Mouse (Mus musculus) liver, adult 10 weeks (tissue): ENCODE measurements around the gene Arhgap15. TPM values are rescaled to one million over a fixed set of nuclear protein-coding genes. Genes with fewer than 3 reads are reported as not detected.

Experiments used
- polyA plus RNA-seq: library from polyadenylated mRNA; stranded (reverse); fragments of 350-450 nt; fragmentation: Illumina TruSeq; extraction: RNeasy Lipid Tissue Mini Kit (QIAGEN cat#74804); gene quantifications from one replicate; pipeline ENCODE4 v1.2.3, GENCODE M21; 2014; ENCODE audit warnings: low read depth, low replicate concordance

Arhgap15 gene
- polyA plus RNA-seq = 1.4 TPM

DNA sequence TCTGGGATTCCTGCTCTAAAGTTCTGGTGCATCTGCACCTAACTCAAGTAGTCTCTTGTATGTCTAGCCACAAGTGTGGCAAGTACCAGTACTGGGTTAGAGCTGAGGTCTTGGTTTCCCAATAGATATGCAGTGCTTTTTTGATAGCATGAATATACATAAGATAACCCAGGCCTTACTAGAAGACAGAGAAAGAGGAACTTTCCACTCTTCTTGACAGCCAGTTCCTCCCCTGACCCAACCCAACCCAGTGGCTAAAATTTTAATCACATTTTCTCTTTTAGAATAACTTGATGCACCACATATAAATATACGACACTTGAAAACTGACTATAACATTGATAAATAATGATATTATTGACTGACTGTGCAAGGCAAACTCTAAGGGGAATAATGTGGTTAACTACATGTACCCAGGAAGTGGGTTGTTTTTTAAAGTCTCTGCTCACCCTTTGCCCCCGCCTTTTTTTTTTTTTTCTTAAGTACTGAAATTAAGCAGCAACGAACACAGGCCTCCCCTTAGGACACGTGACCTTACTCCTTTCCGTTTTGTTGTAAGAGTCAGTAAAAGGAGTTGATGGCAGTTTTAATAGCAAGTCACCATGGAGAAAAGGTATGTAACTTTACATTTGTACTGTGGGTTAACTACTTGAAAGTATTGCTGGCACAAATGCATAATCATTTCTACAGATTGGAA, at the start of gene Arhgap15:
TSS of gene Arhgap15 (plus strand) at position 538 of the 697 bp plus-strand sequence.

Other genes with a start within 250 kb of the Arhgap15 start
- 261 TPM for gene Kynu, start 193.5 kb upstream of the Arhgap15 start, polyA plus RNA-seq